Mouse (Mus musculus): ENCODE results near the gene Psme2b. TPM values are rescaled to one million over a fixed set of nuclear protein-coding genes. Genes with fewer than 3 reads are reported as not detected.

The Psme2b gene
- polyA plus RNA-seq, 1 experiment from 2014 or later, result 1.6 TPM

GRCm38 (mm10) chr11:48898812-48899431 lies 47.1 kb downstream of the Psme2b start:
- no peak overlapping the region for H3K27ac ChIP-seq
- H3K4me3 ChIP-seq, result no peak overlapping the region
- no peaks in the 10 kb centered on the region for H3K27me3 ChIP-seq (replicated peaks)
- 71% methylated on average over 2 of the region's 2 CpGs for WGBS
- no peaks in the 10 kb centered on the region for H3K36me3 ChIP-seq
- no peaks in the 10 kb centered on the region for H3K4me1 ChIP-seq
- no peaks in the 10 kb centered on the region for H3K9me3 ChIP-seq
- no peak for ATAC-seq (ENCODE audit: low FRiP score, low read depth)
- H3K9ac ChIP-seq, result no peak overlapping the region
- H3K4me2 ChIP-seq (replicated peaks), result no peak overlapping the region

Other genes with a start within 250 kb of the Psme2b start
- 432 and 466 TPM in 2 replicates for gene Rack1, start 145.9 kb downstream of the Psme2b start, polyA plus RNA-seq (2016; fragmentation: Nextera tagmentation; extraction: Ambion mirVana)
- gene Trim41, start 128.8 kb downstream of the Psme2b start, polyA plus RNA-seq (2016; fragmentation: Nextera tagmentation; extraction: Ambion mirVana), result 6.4 and 7.6 TPM in 2 replicates
- gene Trim7, start 120.0 kb downstream of the Psme2b start, polyA plus RNA-seq (2016; fragmentation: Nextera tagmentation; extraction: Ambion mirVana), result 0.68 and 1.8 TPM in 2 replicates
- gene Gm12184, start 119.5 kb downstream of the Psme2b start, polyA plus RNA-seq (2016; fragmentation: Nextera tagmentation; extraction: Ambion mirVana), result 13.8 and 14.9 TPM in 2 replicates
- 2.9 and 3.1 TPM in 2 replicates for gene Irgm1, start 74.5 kb downstream of the Psme2b start, polyA plus RNA-seq (2016; fragmentation: Nextera tagmentation; extraction: Ambion mirVana)
- gene Gm5431, start 44.0 kb downstream of the Psme2b start, polyA plus RNA-seq (2016; fragmentation: Nextera tagmentation; extraction: Ambion mirVana), result 0.13 and 0.16 TPM in 2 replicates
- gene Olfr56, start 32.7 kb upstream of the Psme2b start, polyA plus RNA-seq (2016; fragmentation: Nextera tagmentation; extraction: Ambion mirVana), result not detected in 2 replicates
- 0.25 and 0.26 TPM in 2 replicates for gene 9930111J21Rik1, start 33.2 kb upstream of the Psme2b start, polyA plus RNA-seq (2016; fragmentation: Nextera tagmentation; extraction: Ambion mirVana)
- gene Gm12185, start 46.0 kb upstream of the Psme2b start, polyA plus RNA-seq (2016; fragmentation: Nextera tagmentation; extraction: Ambion mirVana), result not detected in 2 replicates
- gene Tgtp1, start 48.0 kb upstream of the Psme2b start, polyA plus RNA-seq (2016; fragmentation: Nextera tagmentation; extraction: Ambion mirVana), result not detected in 2 replicates
- gene 9930111J21Rik2, start 105.1 kb upstream of the Psme2b start, polyA plus RNA-seq (2016; fragmentation: Nextera tagmentation; extraction: Ambion mirVana), result 0.24 and 0.27 TPM in 2 replicates
- gene Tgtp2, start 118.0 kb upstream of the Psme2b start, polyA plus RNA-seq (2016; fragmentation: Nextera tagmentation; extraction: Ambion mirVana), result not detected in 2 replicates
- 0.48 and 0.61 TPM in 2 replicates for gene Ifi47, start 130.4 kb upstream of the Psme2b start, polyA plus RNA-seq (2016; fragmentation: Nextera tagmentation; extraction: Ambion mirVana)
- not detected in 2 replicates for gene Olfr1396, start 168.7 kb upstream of the Psme2b start, polyA plus RNA-seq (2016; fragmentation: Nextera tagmentation; extraction: Ambion mirVana)
- gene Olfr1395, start 196.1 kb upstream of the Psme2b start, polyA plus RNA-seq (2016; fragmentation: Nextera tagmentation; extraction: Ambion mirVana), result not detected in 2 replicates
- gene Olfr1394, start 208.2 kb upstream of the Psme2b start, polyA plus RNA-seq (2016; fragmentation: Nextera tagmentation; extraction: Ambion mirVana), result not detected in 2 replicates
- gene Btnl9, start 241.0 kb upstream of the Psme2b start, polyA plus RNA-seq (2016; fragmentation: Nextera tagmentation; extraction: Ambion mirVana), result 0.04 and 0.39 TPM in 2 replicates

Data from neural tube, embryonic 12.5 days (tissue).